Mouse (Mus musculus) stomach, embryonic 14.5 days (tissue): ENCODE data around the gene Bdp1. TPM values are rescaled to one million over a fixed set of nuclear protein-coding genes. Genes with fewer than 3 reads are reported as not detected.

Source experiments
- ATAC-seq: fragments of 200-750 bp; cut with Nextera tagmentation; 2 replicates; pipeline ENCODE4 v1.8.0; 2017; ENCODE audit warnings: low read depth, moderate TSS enrichment; ENCODE audit not compliant: insufficient number of reproducible peaks, insufficient read depth, low FRiP score
- H3K27ac ChIP-seq: fragments of 300-500 bp; sonication (generic); 2 replicates; pipeline ENCODE4 v1.5.1; 2014; ENCODE audit warnings: mild to moderate bottlenecking, low read length, moderate library complexity, mixed read lengths
- H3K27me3 ChIP-seq: fragments of 300-500 bp; sonication (generic); 2 replicates; pipeline ENCODE4 v1.6.1; 2014; ENCODE audit warnings: low read length, control low read depth, mixed read lengths; ENCODE audit not compliant: control insufficient read depth, insufficient read depth
- H3K36me3 ChIP-seq: fragments of 300-500 bp; sonication (generic); 2 replicates; pipeline ENCODE4 v1.6.1; 2014; ENCODE audit warnings: mild to moderate bottlenecking, control low read depth, low read length, moderate library complexity, mixed read lengths; ENCODE audit not compliant: control insufficient read depth, insufficient read depth
- H3K4me1 ChIP-seq: fragments of 300-500 bp; sonication (generic); 2 replicates; pipeline ENCODE4 v1.6.1; 2014; ENCODE audit warnings: low read length, control low read depth, mixed read lengths; ENCODE audit not compliant: control insufficient read depth, insufficient read depth
- H3K4me2 ChIP-seq: fragments of 300-500 bp; sonication (generic); replicated peaks from 2 replicates; pipeline ENCODE4 v1.6.1; 2014; ENCODE audit warnings: low read depth, low read length, control low read depth
- H3K4me3 ChIP-seq: fragments of 300-500 bp; sonication (generic); 2 replicates; pipeline ENCODE4 v1.5.1; 2014; ENCODE audit warnings: low read depth, low read length, control low read depth
- H3K9ac ChIP-seq: fragments of 300-500 bp; sonication (generic); replicated peaks from 2 replicates; pipeline ENCODE4 v1.6.1; 2014; ENCODE audit warnings: low read depth, mild to moderate bottlenecking, control low read depth, low read length, moderate library complexity, mixed read lengths
- H3K9me3 ChIP-seq: fragments of 300-500 bp; sonication (generic); 2 replicates; pipeline ENCODE4 v1.6.1; 2016; ENCODE audit warnings: low read depth, low read length, control low read depth; ENCODE audit not compliant: control insufficient read depth
- WGBS: fragments of 180-500 bp; shearing (Covaris S2); extraction: QIAGEN DNeasy Blood & Tissue Kit; methylation state at CpG from one replicate; pipeline ENCODE4 v1.1.7; 2014; 5-methylcytosine and 5-hydroxymethylcytosine counted together
- polyA plus RNA-seq: library from polyadenylated mRNA; unstranded; fragments of >200 nt; fragmentation: Nextera tagmentation; extraction: Ambion mirVana; gene quantifications from 2 replicates; pipeline ENCODE4 v1.2.1, GENCODE M21; 2014

The Bdp1 gene
- polyA plus RNA-seq, 1 experiment from 2014 or later = 28.7 TPM

DNA sequence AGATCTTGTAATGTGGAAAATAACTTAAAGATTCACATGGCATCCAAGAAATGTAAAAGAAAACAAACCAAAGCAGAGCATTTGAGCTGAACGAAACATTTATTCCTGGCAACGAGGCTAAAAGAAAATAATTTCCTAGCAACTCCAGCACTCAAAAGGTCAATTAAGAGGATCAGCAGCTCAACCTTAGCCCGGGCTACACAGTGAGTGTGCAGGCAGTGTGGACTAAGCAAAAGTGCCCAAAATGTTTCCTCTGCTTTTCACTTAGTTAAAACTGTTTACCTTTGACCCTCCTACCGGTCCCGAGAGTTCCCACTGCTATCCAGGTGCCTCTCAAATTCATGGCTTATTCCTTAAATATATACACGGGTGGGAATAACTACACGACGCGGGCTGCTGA lies 87.0 kb downstream of the Bdp1 start:
- no peak overlapping the region for H3K4me2 ChIP-seq

DNA sequence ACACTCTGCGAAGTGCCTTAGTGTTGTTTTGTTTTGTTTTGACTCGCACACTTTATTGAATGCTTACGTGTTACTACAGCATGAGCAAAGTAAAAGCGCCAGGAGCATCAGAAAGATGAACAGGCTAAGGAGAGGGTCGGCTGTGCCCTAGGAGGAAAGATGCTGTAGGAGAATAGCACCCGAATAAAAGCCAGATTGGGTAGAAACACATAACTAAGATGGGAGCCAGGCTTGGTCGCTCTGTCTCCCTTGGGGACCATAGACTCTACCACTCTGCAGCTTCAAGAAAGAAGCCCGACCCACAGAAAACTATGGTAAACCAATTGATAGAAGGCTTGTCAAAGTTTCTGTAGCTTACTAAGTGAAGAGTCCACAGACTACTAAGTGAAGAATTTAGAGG lies 87.9 kb downstream of the Bdp1 start:
- ATAC-seq = peak; percentile 5; the same call in 1 of the 2 replicates

More for the DNA sequence above, 87.0 kb downstream of the Bdp1 start:
- Histone ChIP-seq H3K9me3 (no peaks in the 10 kb centered on the region), H3K4me3 (no peak overlapping the region), H3K9ac (no peak overlapping the region), H3K4me1 (peaks cover 14% of the 10 kb centered on the region; the same call in 1 of the 2 replicates), H3K27ac (no peak overlapping the region), H3K36me3 (peaks cover 4% of the 10 kb centered on the region; the same call in 1 of the 2 replicates), H3K27me3 (no peaks in the 10 kb centered on the region)
- no peak for ATAC-seq
- 89% methylated on average over 9 of the region's 9 CpGs for WGBS

DNA sequence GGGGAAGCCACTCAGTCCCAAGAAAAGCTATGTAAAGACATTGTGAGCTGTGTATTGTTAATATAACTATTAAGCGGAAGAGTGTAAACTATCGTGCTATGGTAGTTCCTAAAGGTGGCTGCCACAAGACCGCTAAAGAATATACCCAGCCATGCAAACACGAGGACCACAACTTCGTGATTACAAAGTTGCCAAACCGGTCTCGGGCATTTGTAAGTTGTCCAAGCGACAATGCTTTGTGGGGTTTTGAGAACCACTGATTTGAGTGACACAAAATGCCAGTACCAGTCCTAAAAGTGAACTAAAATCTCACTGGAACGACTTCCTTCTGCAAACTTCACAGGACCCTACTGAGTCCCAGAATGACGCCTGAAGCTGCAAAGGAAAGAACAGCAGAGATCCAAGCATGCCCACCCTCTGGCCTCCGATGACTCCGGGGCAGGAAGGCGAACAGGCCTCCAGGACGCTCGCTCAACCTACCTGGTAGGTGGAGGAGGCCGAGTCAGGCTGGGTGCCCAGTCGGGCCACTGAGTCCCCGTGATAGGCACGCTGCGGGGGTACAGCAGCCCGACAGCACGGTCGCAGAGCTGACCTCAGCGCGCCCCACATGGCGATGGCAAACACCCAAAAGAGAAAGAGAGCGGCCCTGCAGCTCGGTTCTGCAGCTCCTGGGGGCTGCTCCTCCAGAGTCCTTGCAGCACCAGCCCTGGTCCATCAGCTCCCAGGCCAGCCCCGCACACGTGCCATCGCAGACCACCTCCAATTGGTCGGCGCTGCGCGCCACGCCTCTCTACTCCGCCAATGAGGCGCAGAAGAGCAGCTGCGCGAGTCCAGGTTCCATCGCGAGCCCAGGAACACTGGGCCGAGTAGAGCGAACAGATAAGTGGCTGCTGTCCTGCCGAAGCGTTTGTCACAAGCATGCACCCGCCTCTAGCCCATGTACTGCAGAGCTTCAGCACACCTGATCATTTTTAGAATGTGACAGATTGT lies 88.7 kb downstream of the Bdp1 start, which contains the start of gene Mccc2:
Gene Mccc2, minus strand, starts transcription at position 734 of the 990 bp plus-strand sequence.
- H3K27ac ChIP-seq = peak within 1 kb of the TSS; percentile 69; the same call in 1 of the 2 replicates
- peak within 1 kb of the TSS; percentile 55 for H3K4me2 ChIP-seq
- H3K4me1 ChIP-seq = peaks cover 14% of the 10 kb centered on the region; the same call in 1 of the 2 replicates
- WGBS = 3% methylated on average over 46 of the region's 47 CpGs
- peaks cover under 1% of the 10 kb centered on the region; the same call in 1 of the 2 replicates for H3K36me3 ChIP-seq
- H3K9ac ChIP-seq = peak within 1 kb of the TSS; percentile 77
- no peaks in the 10 kb centered on the region for H3K27me3 ChIP-seq
- no peaks in the 10 kb centered on the region for H3K9me3 ChIP-seq
- H3K4me3 ChIP-seq = peak within 1 kb of the TSS; percentile 81
- ATAC-seq = peak; percentile 100

More for the DNA sequence above, 87.9 kb downstream of the Bdp1 start:
- Histone ChIP-seq H3K4me2 (peak overlapping the region; percentile 55), H3K9ac (peak overlapping the region; percentile 60), H3K27ac (no peak overlapping the region), H3K9me3 (no peaks in the 10 kb centered on the region), H3K27me3 (no peaks in the 10 kb centered on the region), H3K4me1 (peaks cover 14% of the 10 kb centered on the region; the same call in 1 of the 2 replicates), H3K36me3 (peaks cover 4% of the 10 kb centered on the region; the same call in 1 of the 2 replicates), H3K4me3 (peak overlapping the region; percentile 81)
- 11% methylated on average over 8 of the region's 8 CpGs for WGBS

DNA sequence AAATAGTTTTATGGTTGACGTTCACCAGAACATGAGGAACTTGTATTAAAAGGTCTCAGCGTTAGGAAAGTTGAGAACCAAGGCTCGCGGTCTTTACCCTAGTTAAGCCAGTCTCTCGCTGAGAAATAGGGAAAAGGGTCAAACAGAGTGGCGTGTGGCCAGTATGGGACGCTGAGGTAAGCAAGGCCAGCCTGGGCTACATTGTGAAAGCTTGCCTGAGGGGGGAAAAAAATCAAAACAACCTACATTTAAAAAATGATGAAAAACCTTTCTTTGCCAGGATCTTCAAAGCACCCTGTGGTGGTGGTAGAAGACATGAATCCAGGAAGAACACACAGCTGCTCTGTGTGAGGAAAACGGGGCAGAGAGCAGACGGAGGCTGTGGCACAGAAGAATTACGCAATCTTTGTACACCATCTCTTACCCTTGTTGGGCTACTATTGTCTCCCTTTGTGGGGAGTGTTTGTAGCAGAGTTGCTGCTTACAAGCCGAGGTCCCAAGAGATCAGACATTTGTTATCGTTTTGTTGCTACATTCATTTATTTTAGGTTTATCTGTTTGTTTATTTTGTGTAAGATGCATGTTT lies 97.9 kb downstream of the Bdp1 start:
- Histone ChIP-seq H3K4me1 (no peaks in the 10 kb centered on the region), H3K27ac (no peak overlapping the region), H3K27me3 (no peaks in the 10 kb centered on the region), H3K9me3 (no peaks in the 10 kb centered on the region), H3K4me3 (no peak overlapping the region), H3K36me3 (no peaks in the 10 kb centered on the region), H3K4me2 (no peak overlapping the region), H3K9ac (no peak overlapping the region)
- ATAC-seq = no peak
- WGBS = 82% methylated on average over 12 of the region's 12 CpGs

- Histone ChIP-seq H3K27ac (no peak overlapping the region), H3K4me3 (no peak overlapping the region), H3K27me3 (no peaks in the 10 kb centered on the region), H3K9me3 (no peaks in the 10 kb centered on the region), H3K9ac (no peak overlapping the region), H3K36me3 (no peaks in the 10 kb centered on the region), H3K4me1 (no peaks in the 10 kb centered on the region), H3K4me2 (no peak overlapping the region)
- 34% methylated on average over 5 of the region's 5 CpGs for WGBS
- no peak; the same call in 1 of the 2 replicates for ATAC-seq
Measured at GRCm38 (mm10) chr13:100001790-100002196, 102.1 kb downstream of the Bdp1 start.

GRCm38 (mm10) chr13:99999078-99999477 lies 104.8 kb downstream of the Bdp1 start:
- WGBS = 93% methylated on average over 3 of the region's 3 CpGs
- H3K36me3 ChIP-seq = no peaks in the 10 kb centered on the region
- H3K4me2 ChIP-seq = no peak overlapping the region
- no peak for ATAC-seq
- H3K4me3 ChIP-seq = no peak overlapping the region
- H3K27me3 ChIP-seq = no peaks in the 10 kb centered on the region
- no peaks in the 10 kb centered on the region for H3K9me3 ChIP-seq
- no peak overlapping the region for H3K9ac ChIP-seq
- H3K4me1 ChIP-seq = no peaks in the 10 kb centered on the region
- H3K27ac ChIP-seq = no peak overlapping the region

- H3K9me3 ChIP-seq = no peaks in the 10 kb centered on the region
- no peaks in the 10 kb centered on the region for H3K36me3 ChIP-seq
- H3K4me2 ChIP-seq = no peak overlapping the region
- no peak for ATAC-seq
- H3K4me3 ChIP-seq = no peak overlapping the region
- no peak overlapping the region for H3K27ac ChIP-seq
- H3K4me1 ChIP-seq = no peaks in the 10 kb centered on the region
- H3K27me3 ChIP-seq = no peaks in the 10 kb centered on the region
- no peak overlapping the region for H3K9ac ChIP-seq
- WGBS = 87% methylated on average over 3 of the region's 3 CpGs
Measured at GRCm38 (mm10) chr13:99998099-99998498, 105.8 kb downstream of the Bdp1 start.

- no peaks in the 10 kb centered on the region for H3K9me3 ChIP-seq
- no peaks in the 10 kb centered on the region for H3K4me1 ChIP-seq
- no peak overlapping the region for H3K27ac ChIP-seq
- H3K9ac ChIP-seq = no peak overlapping the region
- ATAC-seq = no peak
- peaks cover 12% of the 10 kb centered on the region for H3K36me3 ChIP-seq
- no peak overlapping the region for H3K4me2 ChIP-seq
- no peak overlapping the region for H3K4me3 ChIP-seq
- H3K27me3 ChIP-seq = no peaks in the 10 kb centered on the region
- WGBS = 78% methylated on average over 4 of the region's 4 CpGs
Measured at GRCm38 (mm10) chr13:99989592-99989991, 114.3 kb downstream of the Bdp1 start.
